Mouse (Mus musculus): ENCODE data around the gene Macrod2. TPM values are rescaled to one million over a fixed set of nuclear protein-coding genes. Genes with fewer than 3 reads are reported as not detected.

Macrod2 gene
- total and polyA plus RNA-seq, 2 experiments from 2014 or later: 37.3 to 67.2 TPM

GRCm38 (mm10) chr2:142335103-142335999 is 1940.2 kb downstream of the Macrod2 start:
- no peaks in the 10 kb centered on the region for H3K27me3 ChIP-seq (ENCODE audit: insufficient read depth, low read length)
- 19% methylated on average over 10 of the region's 10 CpGs for WGBS
- TF ChIP-seq CTCF (IDR thresholded peaks at IDR 0.05): no peak
- H3K9ac ChIP-seq (replicated peaks; ENCODE audit: low read length, poor library complexity, severe bottlenecking): no peak overlapping the region
- H3K4me3 ChIP-seq (ENCODE audit: low read depth, low read length): no peak overlapping the region
- H3K4me2 ChIP-seq (ENCODE audit: low read depth, low read length, poor library complexity, severe bottlenecking): no peak overlapping the region
- no peaks in the 10 kb centered on the region for H3K36me3 ChIP-seq (ENCODE audit: insufficient read depth, low read length)
- no peaks in the 10 kb centered on the region; the same call in 1 of the 2 replicates for H3K4me1 ChIP-seq (ENCODE audit: insufficient read depth, low read length)
- no peaks in the 10 kb centered on the region for H3K9me3 ChIP-seq (ENCODE audit: low read length)
- H3K27ac ChIP-seq (ENCODE audit: low read depth, low read length): no peak overlapping the region
- DNase-seq (ENCODE audit: low spot score) (no peak), ATAC-seq (ENCODE audit: low FRiP score) (no peak)

- Histone ChIP-seq H3K9ac (replicated peaks; ENCODE audit: low read length, poor library complexity, severe bottlenecking) (no peak overlapping the region), H3K9me3 (ENCODE audit: low read length) (no peaks in the 10 kb centered on the region), H3K36me3 (ENCODE audit: insufficient read depth, low read length) (no peaks in the 10 kb centered on the region), H3K27ac (ENCODE audit: low read depth, low read length) (no peak overlapping the region), H3K4me2 (ENCODE audit: low read depth, low read length, poor library complexity, severe bottlenecking) (no peak overlapping the region), H3K4me1 (ENCODE audit: insufficient read depth, low read length) (no peaks in the 10 kb centered on the region), H3K27me3 (ENCODE audit: insufficient read depth, low read length) (no peaks in the 10 kb centered on the region), H3K4me3 (ENCODE audit: low read depth, low read length) (no peak overlapping the region)
- ATAC-seq (ENCODE audit: low FRiP score) (no peak), DNase-seq (ENCODE audit: low spot score) (no peak)
- no peak for TF ChIP-seq CTCF (IDR thresholded peaks at IDR 0.05)
- 59% methylated on average over 1 of the region's 2 CpGs for WGBS
Observed at GRCm38 (mm10) chr2:142344021-142344420, 1948.9 kb downstream of the Macrod2 start.

GRCm38 (mm10) chr2:142344758-142345157 is 1949.6 kb downstream of the Macrod2 start:
- no peak for ATAC-seq (ENCODE audit: low FRiP score)

GRCm38 (mm10) chr2:142349805-142350204 is 1954.7 kb downstream of the Macrod2 start:
- H3K27ac ChIP-seq (ENCODE audit: low read depth, low read length): no peak overlapping the region
- no peaks in the 10 kb centered on the region for H3K27me3 ChIP-seq (ENCODE audit: insufficient read depth, low read length)
- no peaks in the 10 kb centered on the region for H3K9me3 ChIP-seq (ENCODE audit: low read length)
- no peak overlapping the region for H3K4me3 ChIP-seq (ENCODE audit: low read depth, low read length)
- DNase-seq (ENCODE audit: low spot score) (peak; percentile 48), ATAC-seq (ENCODE audit: low FRiP score) (no peak)
- no peaks in the 10 kb centered on the region for H3K4me1 ChIP-seq (ENCODE audit: insufficient read depth, low read length)
- no peak for TF ChIP-seq CTCF (IDR thresholded peaks at IDR 0.05)
- H3K4me2 ChIP-seq (ENCODE audit: low read depth, low read length, poor library complexity, severe bottlenecking): no peak overlapping the region
- no peaks in the 10 kb centered on the region for H3K36me3 ChIP-seq (ENCODE audit: insufficient read depth, low read length)
- H3K9ac ChIP-seq (replicated peaks; ENCODE audit: low read length, poor library complexity, severe bottlenecking): no peak overlapping the region

More at GRCm38 (mm10) chr2:142344758-142345157, 1949.6 kb downstream of the Macrod2 start:
- Histone ChIP-seq H3K4me2 (ENCODE audit: low read depth, low read length, poor library complexity, severe bottlenecking) (no peak overlapping the region), H3K4me1 (ENCODE audit: insufficient read depth, low read length) (no peaks in the 10 kb centered on the region), H3K4me3 (ENCODE audit: low read depth, low read length) (no peak overlapping the region), H3K36me3 (ENCODE audit: insufficient read depth, low read length) (no peaks in the 10 kb centered on the region), H3K9ac (replicated peaks; ENCODE audit: low read length, poor library complexity, severe bottlenecking) (no peak overlapping the region), H3K27me3 (ENCODE audit: insufficient read depth, low read length) (no peaks in the 10 kb centered on the region), H3K9me3 (ENCODE audit: low read length) (no peaks in the 10 kb centered on the region), H3K27ac (ENCODE audit: low read depth, low read length) (no peak overlapping the region)
- WGBS: 84% methylated on average over 2 of the region's 2 CpGs
- DNase-seq (ENCODE audit: low spot score): peak; percentile 49
- no peak for TF ChIP-seq CTCF (IDR thresholded peaks at IDR 0.05)

- 6% methylated on average over 5 of the region's 5 CpGs for WGBS
- ATAC-seq (ENCODE audit: low FRiP score): 0 out of 2 replicates have a peak, but pooled peaks have one; percentile 52
- no peak overlapping the region for H3K27ac ChIP-seq (ENCODE audit: low read depth, low read length)
Observed at GRCm38 (mm10) chr2:142362888-142363287, 1967.8 kb downstream of the Macrod2 start.

GRCm38 (mm10) chr2:142373978-142374377 is 1978.9 kb downstream of the Macrod2 start:
- WGBS: 12% methylated on average over 3 of the region's 3 CpGs
- TF ChIP-seq CTCF (IDR thresholded peaks at IDR 0.05): no peak
- Histone ChIP-seq H3K4me1 (ENCODE audit: insufficient read depth, low read length) (no peaks in the 10 kb centered on the region), H3K9me3 (ENCODE audit: low read length) (no peaks in the 10 kb centered on the region), H3K4me2 (ENCODE audit: low read depth, low read length, poor library complexity, severe bottlenecking) (no peak overlapping the region), H3K4me3 (ENCODE audit: low read depth, low read length) (no peak overlapping the region), H3K36me3 (ENCODE audit: insufficient read depth, low read length) (no peaks in the 10 kb centered on the region), H3K27me3 (ENCODE audit: insufficient read depth, low read length) (no peaks in the 10 kb centered on the region), H3K9ac (replicated peaks; ENCODE audit: low read length, poor library complexity, severe bottlenecking) (no peak overlapping the region), H3K27ac (ENCODE audit: low read depth, low read length) (no peak overlapping the region)
- no peak for ATAC-seq (ENCODE audit: low FRiP score)
- DNase-seq (ENCODE audit: low spot score): peak; percentile 19

More at GRCm38 (mm10) chr2:142362888-142363287, 1967.8 kb downstream of the Macrod2 start:
- no peaks in the 10 kb centered on the region; the same call in 1 of the 2 replicates for H3K4me1 ChIP-seq (ENCODE audit: insufficient read depth, low read length)
- H3K4me2 ChIP-seq (ENCODE audit: low read depth, low read length, poor library complexity, severe bottlenecking): no peak overlapping the region
- no peak overlapping the region for H3K9ac ChIP-seq (replicated peaks; ENCODE audit: low read length, poor library complexity, severe bottlenecking)
- no peaks in the 10 kb centered on the region for H3K9me3 ChIP-seq (ENCODE audit: low read length)
- no peak for TF ChIP-seq CTCF (IDR thresholded peaks at IDR 0.05)
- H3K27me3 ChIP-seq (ENCODE audit: insufficient read depth, low read length): no peaks in the 10 kb centered on the region
- DNase-seq (ENCODE audit: low spot score): peak; percentile 48
- H3K36me3 ChIP-seq (ENCODE audit: insufficient read depth, low read length): no peaks in the 10 kb centered on the region
- no peak overlapping the region for H3K4me3 ChIP-seq (ENCODE audit: low read depth, low read length)

Data from midbrain, postnatal 0 days (tissue).